Mouse (Mus musculus) layer of hippocampus, adult 9-10 months (tissue): Measurements from ENCODE around the gene Hoxd12.

Experiments
- DNase-seq: peaks from one replicate; pipeline ENCODE4 v3.0.0; 2022; ENCODE audit warnings: low spot score

The Hoxd12 gene

DNA sequence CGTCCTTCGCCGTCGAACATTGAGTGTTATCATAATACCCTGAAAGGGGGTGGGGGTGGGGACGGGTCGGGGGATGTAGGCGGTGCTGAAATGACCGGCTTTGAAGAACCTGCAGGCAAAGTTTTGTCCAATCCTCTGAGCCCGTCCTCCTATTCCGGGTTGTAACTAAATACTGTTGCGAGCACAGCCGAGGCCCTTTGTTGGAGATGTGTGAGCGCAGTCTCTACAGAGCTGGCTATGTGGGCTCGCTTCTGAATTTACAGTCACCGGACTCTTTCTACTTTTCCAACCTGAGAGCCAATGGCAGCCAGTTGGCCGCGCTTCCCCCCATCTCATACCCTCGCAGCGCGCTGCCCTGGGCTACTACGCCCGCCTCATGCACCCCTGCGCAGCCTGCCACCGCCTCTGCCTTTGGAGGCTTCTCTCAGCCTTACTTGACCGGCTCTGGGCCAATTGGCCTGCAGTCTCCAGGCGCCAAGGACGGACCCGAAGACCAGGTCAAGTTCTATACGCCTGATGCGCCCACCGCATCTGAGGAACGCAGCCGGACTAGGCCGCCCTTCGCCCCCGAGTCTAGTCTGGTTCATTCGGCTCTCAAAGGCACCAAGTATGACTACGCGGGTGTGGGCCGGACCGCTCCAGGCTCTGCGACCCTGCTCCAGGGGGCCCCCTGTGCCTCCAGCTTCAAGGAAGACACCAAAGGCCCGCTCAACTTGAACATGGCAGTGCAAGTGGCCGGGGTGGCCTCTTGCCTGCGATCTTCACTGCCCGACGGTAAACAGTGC lies at the start of gene Hoxd12:
TSS of gene Hoxd12 (plus strand) at position 133 of the 785 bp plus-strand sequence.
- no peak for DNase-seq

DNA sequence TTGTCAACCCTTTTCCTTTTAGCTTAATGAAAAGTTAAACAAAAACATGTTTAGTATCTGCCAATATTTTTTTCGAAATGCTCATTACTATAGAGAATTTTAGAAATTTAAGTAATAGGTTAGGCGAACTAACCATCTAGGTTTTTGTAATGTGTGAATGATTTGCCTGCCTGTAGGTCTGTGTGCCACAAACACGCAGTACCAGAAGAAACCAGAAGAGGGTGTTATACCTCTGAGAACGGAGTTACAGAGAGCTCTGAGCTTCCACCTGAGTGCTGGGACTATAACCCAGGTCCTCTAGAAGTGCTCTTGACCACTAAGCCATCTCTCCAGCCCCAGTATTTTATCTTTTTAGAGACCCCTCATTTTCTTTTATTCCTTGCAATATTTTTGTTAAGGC lies 39.4 kb upstream of the Hoxd12 start:
- DNase-seq = no peak

DNA sequence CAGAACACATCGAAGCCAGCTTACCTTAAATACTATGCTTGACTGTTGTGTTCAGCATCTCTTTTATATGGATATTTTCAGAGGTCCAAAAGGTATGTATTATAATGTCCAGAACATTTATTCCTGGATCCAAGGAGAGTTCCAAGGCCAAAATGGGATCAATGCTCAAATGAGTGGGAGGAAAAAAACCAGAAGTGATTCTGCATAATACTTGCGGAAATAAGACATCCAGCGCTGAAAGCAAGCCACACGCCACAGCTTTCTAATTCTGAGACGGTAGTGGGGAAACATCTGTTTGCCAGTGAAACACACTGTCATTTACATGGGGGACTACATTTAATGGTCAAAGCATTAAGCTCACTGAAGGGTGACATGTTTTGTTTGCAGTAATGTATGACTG lies 32.4 kb upstream of the Hoxd12 start:
- no peak for DNase-seq

DNA sequence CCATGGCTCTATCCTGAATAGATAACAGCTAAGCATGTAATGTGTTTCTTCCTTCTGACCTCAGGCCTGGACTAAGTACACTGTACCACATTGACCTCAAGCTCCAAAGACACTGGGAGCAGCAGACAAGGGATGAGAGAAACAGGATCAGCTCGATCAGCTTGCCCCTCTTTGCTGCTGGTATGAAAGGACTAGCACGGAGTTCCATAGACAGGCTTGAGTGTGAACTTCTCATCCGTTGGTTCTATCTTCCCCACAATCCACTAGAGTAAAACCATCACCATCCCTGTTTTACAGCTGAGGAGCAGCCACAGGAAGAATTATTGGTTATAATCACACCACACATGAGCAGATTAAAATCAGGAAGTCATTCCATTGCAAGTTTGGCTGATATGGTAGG lies 29.2 kb upstream of the Hoxd12 start:
- no peak for DNase-seq

DNA sequence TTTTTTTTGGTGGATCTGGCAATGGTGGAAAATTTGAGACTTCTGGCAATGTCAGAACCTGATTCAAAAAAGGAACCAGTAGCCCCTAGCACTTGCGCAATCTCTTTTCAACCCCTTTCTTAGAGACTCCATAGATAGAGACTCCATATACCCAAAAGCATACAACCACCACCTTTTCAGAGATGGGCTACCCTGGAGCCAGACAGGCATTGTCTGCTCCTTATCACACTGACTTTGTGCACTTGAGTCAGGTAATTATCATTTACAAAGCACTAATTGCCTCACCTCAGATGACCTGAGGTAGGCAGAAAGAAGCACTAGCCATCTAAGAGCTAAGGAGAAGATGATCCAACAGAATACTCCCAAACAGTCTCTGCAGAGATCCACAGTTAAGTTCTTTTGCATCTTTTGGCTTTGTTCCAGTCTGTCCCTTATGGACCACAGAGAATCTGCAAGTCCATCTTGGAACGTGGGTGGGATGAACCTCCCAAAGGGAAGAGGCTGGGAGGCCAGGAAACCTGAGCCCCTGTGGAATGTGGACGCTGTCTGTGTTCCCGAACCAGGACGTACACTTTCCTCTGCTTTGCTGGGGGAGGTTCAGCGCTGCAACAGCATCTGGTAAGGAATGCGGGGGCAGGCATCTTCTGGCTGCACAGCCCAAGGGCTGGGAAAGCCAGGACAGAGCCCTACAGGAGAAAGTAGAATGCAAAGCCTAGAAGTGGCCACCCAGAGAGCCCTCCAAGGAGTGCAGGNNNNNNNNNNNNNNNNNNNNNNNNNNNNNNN lies 27.5 kb upstream of the Hoxd12 start:
- no peak for DNase-seq

DNA sequence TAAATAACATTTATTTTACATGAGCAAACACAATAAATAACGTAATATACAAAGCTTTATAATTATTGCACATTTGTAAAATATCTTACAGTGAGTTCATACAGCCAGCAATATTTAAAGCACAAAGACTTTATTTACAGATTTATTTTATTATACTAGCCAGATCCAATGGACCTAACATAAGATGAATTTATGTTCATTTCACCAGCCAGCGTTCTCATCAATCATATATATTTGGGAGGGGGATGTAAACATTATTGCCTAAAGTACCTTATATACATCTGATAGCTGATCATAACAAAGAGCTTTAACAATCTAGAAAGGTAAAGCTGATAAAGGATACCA lies 21.8 kb upstream of the Hoxd12 start:
- DNase-seq = no peak

DNA sequence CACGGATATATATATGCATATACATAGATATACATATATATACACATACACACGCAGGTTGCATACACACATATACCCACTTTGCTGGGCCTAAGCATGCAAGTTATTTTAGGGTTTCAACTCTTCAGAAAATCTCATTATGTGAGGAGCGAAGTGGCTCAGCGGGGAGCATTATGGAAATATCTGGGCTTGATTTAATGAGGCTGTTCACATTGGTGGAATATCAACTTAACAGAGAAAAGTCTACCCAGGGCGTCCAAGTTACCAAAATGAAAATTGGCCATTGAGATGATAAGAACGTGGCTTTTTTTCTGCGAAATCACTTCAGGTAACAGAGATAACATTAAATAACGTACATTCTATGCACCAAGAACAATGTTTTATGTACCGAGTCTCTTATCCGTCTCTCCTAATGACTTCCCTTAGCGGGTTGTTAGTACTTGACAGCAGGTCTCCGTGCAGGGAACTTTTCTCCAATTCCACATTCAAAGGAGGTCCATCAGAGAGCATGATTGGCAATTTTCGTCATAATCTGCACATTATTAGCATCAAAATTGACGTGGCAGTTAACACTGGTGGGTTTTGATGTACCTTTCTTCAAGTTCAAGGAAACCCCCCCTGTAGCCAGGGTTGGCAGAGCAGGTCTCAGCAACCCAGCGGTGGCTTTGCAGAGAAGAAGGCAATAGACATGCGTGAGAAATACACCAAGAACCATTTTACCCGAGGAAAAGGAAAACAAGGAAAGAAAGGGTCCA lies 20.9 kb upstream of the Hoxd12 start:
- no peak for DNase-seq

DNA sequence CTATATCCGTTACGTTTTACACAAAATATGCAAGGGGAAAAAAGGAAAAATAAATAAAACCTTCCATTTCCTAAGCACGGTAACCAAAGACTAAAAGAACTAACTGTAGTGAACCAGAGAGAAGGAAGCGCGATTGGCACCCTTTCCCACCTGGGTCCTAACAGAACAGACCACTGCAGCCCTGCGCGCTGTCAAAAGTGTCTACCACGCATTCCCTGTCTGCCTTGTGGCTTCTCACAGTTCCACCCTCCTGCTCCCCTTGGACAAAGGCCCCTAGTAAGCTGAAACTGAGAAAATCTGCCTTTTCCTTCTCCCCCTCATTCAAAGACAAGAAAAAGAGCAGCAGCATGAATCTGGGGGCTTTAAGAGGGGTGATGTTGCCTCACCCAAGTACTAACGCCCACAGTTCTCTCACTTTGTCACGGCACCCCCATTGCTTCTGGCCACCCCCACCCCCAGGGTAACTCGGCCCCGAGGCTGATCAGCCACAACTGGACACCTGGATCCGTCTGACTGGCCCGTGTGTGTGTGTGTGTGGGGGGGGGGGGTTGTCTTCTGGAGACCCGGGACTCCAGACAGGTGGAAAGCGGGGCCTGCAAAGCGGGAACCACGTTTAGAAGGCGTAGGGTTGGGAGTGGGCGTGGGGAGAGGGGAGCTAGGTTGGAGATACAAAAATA lies 19.9 kb upstream of the Hoxd12 start:
- DNase-seq = no peak

DNA sequence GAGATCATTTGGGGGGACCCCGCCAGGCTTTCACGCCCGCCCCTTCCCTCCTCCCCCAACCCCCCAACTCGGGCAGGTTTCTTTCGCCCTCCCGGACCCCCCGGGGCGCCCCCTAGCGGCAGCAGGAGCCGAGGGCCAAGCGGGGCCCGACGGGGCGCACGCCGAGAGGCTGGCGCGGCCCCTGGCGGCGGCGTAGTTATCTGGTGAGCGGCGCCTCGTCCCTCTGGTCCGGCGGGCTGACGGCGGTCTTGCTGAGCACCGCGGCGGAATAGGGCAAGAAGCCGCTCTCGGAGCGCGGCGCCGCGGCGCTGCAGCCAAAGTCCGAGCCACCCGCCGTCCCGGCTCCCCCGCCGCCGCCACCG lies 19.4 kb upstream of the Hoxd12 start:
- no peak for DNase-seq

DNA sequence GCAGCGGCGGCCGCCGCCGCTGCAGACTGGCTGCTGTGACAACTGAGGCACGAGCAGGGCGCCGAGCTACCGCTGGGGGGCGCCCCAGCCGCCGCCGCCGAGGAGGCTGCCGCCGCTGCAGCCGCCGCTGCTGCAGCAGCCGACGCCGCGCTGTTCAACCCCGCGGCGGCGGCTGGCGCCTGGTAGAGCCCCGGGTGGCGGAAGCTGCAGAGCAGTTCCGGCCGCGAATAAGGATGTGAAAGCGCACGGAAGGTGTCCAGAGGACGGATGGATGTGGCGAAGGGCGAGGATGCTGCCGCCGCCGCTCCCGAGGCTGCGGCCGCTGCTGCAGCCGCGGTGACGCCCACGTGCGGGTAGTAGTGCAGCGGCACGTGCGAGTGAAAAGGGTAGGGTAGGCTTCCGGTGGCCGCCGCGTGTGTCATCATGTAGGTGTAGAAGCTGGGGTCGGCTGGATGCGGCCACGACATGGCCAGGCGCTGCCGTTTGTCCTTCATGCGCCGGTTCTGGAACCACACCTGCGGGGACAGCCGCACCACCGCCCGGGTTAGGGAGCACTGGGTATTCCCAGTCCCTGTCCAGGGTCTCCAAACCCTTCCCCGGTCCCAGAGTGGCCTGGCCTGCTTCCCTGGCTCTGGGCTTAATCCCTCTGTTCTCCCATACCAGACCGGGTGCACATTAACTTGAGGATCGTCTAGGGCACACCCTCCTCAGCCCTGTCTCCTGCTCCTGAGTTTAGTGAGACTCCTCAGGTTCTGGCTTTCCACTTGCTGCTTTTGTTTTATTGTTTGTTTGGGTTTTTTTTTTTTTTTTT lies 18.8 kb upstream of the Hoxd12 start:
- DNase-seq = no peak

DNA sequence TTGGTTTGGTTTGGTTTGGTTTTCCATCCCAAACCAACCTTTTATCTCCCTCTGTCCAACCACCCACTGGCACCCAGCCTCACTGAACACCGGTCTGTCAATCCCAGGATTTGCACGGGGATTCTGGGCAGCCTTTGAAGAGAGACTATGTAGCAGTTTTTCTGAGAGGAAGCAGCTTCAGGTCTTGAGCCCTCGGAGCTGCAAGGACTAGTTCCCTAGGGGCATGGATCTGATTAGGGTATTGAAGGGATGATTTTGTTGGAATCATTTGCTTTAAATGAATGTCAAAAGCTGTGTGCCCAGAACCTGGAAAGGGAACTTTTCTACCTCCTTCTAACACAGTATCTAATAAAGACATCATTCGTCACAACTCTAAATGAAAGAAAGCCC lies 18.2 kb upstream of the Hoxd12 start:
- no peak for DNase-seq

DNA sequence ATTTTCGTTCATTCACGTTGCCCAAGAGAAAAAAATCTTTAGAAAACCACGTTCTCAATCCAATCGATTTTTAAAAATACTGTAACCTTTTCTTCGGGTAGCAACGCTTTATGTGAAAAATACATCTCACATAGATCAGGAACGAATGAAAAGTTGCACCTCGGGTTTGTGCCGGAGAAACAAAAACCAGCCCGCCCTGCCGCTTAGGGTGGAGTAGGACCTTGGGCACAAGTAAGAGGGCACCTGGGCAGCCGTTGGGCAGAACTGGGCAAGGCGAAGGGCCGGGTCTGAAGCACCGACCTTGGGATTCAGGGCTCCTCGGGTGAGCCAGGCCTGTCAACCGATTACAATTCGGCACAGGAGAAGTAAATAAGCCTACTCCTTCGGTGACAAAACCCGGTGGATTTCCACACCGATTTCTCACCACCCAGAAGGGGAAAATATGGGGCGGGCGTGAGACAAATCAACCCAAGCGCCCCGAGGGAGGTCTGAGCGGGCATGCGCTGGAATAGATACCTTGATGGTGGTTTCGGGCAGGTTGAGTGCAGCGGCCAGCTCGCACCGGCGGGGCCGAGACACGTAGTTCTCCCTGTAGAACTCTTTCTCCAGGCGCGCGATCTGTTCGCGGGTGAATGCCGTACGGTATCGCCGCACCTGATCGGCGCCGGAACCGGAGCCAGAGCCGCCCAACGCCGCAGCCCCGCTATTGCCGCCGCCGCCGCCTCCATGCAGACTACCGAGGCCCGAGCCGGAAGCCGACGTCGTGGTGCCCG lies 17.4 kb upstream of the Hoxd12 start:
- DNase-seq = no peak

DNA sequence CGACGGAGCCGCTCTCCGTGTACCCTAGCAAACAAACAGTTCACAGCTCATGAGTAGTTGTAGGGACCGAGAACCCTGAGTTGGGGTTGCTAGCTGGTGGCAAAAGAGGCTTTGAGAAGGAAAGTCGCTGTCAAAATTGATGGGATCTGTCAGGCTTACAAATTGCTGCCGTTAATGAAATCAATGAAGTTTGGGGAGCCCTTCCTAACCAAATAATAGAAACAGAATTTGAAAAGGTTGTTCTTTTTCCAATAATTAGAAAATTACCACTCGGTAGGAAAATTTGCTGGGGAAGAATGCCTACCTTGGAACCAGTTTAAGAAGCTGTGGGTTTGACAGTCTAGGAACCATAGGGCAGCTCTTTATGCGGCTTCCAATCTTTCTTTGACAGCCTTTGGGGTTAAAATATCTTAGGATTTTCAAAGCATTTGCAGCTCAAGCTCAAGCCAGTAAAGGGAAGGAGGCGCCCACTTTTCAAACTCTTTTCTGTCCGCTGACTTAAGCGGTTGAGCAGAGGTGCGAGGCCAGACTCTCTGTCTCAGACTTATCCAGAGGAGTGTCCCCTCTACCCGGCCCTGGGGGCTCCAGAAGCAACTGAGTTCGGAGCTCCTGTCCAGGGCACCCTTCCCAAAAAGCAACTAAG lies 16.7 kb upstream of the Hoxd12 start:
- no peak for DNase-seq

DNA sequence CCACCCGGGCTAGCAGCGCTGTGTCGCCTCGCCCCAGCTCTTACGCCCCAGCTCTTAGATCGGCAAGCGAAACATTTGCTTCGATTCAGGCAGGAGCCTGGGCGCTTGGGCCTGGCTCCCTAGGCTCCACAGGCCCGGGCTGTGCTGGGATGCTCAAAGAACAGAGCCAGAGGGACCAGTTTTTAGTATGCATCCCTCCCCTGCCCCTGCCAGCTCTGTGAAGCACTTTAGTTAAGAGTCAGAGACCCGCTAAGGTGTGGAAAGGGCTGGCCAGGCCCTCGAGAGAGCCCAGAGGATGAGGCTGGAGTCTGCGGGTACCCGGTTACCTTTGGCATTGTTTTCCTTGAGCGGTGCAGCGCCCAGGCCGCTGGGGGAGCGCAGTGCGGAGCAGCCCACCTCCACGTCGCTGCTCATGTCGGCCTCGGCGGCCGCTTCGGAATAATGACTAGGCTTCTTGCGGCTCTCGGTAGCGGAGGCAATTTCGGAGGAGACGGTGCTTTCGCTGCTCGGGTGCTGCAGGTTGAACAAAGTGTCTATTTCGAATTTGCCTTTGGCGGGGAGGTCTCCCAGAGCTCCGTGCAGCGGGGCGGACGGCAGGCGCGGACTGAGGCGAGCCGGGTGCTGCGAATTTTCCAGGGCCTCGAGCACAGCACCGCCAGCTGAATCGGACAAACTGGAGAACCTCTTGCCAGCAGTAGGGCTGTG lies 16.0 kb upstream of the Hoxd12 start:
- DNase-seq = no peak

DNA sequence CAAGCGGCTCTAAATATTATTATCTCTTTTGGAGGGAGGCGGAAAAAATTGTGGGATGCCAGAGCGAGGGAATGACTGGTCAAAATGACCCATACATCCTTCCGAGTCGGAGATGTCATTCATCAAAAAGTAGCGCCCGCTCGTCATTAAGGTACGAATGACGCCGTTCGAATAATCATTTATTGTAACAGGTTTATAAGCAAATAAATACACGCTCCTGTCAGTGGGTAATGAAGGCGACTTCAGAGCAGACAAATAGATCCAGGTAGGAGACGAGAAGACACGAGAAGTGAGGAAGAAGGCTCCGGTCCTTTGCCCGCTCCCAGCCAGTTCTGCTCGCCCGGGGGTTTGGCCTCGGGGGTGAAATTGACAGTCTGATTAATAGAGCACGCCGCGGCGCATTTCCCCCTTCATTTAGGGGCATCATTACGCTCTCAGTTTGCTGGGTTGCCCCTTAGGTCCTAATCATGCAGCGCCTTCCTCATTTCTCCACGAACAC lies 15.3 kb upstream of the Hoxd12 start, which contains the start of gene Evx2:
TSS of gene Evx2 (minus strand) at position 51 of the 499 bp plus-strand sequence.
- no peak for DNase-seq

DNA sequence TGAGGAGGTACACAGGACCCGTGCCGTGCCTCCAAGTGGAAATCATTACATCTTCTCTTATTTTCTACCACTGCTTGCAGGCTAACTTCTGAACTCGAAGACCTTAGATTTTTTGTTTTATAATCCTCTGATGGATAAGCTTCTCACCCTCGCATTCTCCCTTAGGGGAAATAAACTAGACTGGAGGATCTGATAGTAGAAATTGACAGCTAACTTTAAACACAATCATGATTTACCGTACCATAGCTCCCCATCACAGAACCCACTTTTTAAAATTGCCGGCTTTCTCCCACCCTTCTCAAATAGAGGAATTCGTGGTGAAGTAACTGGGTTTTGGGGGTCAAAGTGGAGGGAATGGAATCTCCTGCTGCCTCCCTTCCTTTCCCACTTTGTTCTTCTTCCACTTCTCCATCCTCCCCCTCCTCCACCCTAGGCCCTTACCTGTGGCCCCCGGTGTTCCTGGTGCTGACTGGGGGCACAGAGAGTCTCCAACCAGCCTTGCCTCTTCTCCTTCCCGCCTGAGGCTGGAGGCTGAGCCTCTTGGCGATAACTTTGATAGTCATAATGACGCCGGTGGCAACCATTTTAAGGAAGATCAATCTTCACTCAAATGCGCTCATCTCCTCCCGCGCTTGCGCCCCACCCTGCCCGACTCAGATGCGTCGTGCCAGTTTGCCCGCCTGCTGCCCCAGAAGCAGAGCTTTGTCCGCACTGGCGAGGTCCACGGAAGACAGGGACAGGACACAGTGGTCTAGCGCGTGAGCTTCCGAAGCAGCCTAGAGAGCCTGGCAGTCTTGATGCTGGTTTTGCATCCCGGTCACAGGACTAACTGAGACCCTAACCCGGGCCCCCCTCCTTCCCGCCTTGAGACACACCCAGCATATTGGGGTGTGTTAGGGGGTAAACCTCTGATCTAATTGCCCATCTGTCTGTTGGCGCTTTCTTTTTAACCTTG lies 14.1 kb upstream of the Hoxd12 start:
- no peak for DNase-seq

DNA sequence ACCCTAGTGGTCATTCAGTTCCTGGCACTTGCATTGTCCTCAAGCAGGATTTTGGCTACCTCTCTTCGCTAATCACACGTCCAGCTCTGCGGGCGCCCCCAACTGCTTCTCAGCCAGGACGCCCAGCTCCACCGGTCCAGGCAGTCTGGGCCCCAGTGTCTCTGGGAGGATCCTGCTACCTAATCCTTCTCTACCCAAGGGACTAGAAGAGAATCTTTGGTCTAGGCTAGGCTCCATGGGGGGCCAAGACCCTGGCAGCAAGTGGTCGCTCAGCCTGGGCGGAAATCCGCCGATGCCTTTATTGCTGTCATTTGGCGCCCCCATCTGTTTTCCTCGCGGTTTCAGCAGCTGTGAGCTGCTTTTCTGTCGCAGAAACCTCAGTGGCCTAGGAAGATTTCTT lies 13.1 kb upstream of the Hoxd12 start:
- no peak for DNase-seq

DNA sequence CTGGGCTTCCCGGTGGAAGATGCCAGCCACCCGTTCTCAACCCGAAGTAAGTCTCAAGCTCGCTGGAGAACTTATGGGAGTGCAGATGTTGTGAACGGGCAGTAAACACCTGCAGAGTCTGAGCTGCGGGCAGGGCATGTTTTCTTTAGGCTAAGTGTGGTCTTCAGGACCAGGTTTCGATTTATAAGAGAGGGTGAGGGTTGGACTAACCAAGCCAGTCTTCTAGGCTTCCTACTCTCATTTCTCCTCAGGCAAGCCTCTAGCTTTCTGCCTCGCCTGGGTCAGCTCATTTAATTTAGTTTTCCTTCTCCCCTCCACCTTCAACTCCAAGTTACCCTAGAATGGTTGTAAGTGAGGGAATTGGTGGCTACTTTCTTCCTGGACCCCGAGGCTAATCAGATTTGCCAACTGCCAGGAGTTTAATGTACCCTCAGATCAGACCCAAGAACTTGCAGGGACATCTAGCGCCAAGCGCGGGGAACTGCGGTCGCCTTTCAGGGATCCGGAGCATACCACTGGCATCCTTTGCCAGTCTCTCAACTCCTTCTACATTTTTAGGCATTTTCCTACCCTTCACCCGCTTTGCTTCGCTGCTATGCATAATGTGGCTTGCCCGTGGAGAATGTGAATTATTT lies 11.4 kb upstream of the Hoxd12 start:
- no peak for DNase-seq
